Mouse (Mus musculus) kidney, adult 2 months (tissue): ENCODE data around the gene Cdc42ep2.

ENCODE experiments used
- CTCF ChIP-seq: fragments of 200-500 bp; conservative IDR thresholded peaks from 2 replicates; pipeline ENCODE4 v1.5.1; 2011; ENCODE audit warnings: low read depth, mild to moderate bottlenecking, control low read depth, low read length, moderate library complexity, mixed read lengths; ENCODE audit not compliant: insufficient read depth, insufficient read length
- POLR2A ChIP-seq: fragments of 200-500 bp; IDR thresholded peaks from one replicate; pipeline ENCODE4 v1.6.1; 2011; ENCODE audit warnings: low read depth, low read length, control low read depth

DNA sequence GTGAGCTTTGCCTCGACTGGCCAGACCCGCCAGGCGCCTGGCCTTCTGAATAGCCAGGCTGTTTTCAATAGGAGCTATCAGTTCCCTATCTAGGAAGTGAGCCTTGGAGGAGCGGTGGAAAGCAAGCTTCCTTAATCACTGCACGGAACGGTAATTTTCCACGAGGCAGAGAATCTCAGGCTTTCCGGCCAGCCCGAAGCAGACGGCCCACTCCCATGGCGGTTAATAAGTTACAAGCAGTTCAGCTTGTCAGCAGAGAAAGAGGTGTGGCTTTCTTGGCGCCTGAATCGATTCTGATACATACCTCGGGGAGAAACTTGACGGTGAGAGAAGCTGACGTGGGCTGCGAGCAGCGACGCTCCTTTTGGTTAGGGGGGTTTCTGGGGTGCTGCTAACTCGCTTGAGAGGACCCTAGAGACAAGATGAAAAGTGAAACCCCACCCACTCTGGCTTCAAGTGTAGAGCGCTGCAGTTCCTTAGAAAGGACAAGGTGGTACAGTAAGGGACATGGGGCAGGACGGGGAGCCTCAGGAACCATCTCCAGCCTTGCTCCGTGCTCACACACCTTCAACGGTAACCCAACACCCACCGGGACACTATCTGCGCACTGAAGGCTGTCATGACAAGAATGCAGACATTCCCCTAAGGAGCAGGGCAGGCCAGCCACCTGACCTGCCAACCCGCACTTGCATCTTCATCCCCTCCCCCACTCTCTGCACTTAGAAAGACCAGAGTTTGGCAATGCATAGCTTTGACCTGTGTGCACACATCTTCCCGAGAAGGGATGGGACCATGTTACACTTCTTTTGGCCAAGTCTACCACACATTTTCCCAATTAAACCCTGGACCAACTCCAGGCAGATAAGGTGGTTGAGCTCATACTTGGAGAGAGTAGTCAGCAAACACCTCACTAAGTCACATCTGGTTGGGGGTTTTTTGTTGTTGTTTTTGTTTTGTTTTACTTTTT lies 31.4 kb upstream of the Cdc42ep2 start:
- TF ChIP-seq POLR2A (no peak), CTCF (no peak)
